In genomic region chr11:117655292-117656076, GRCm38 (mm10) we compare ENCODE assay signal across 8 mouse cellular contexts. TPM values are rescaled to one million over a fixed set of nuclear protein-coding genes. Genes with fewer than 3 reads are reported as not detected.
DNase-seq lines count a peak whose midpoint lies in the region; ATAC-seq and TF ChIP-seq lines count a peak whose summit lies in the region.

No protein-coding gene starts in this region.

- peak overlapping the region; percentile 72 for H3K4me2 ChIP-seq in forebrain, postnatal 0 days (ENCODE audit: low read depth)
- peak overlapping the region; percentile 98 for H3K4me2 ChIP-seq in lung, embryonic 16.5 days (ENCODE audit: low read depth, low read length)

- H3K9me3 ChIP-seq in forebrain, postnatal 0 days (ENCODE audit: low read length): no peaks in the 10 kb centered on the region
- H3K9me3 ChIP-seq in lung, embryonic 16.5 days (ENCODE audit: control insufficient read depth, low read length): no peaks in the 10 kb centered on the region

- H3K27me3 ChIP-seq in cerebellum, adult 2 months (ENCODE audit: control insufficient read depth, insufficient read depth, low read length): no peaks in the 10 kb centered on the region
- no peaks in the 10 kb centered on the region for H3K27me3 ChIP-seq in forebrain, postnatal 0 days (ENCODE audit: insufficient read depth, low read length)
- peaks cover 2% of the 10 kb centered on the region; the same call in 1 of the 2 replicates for H3K27me3 ChIP-seq in lung, embryonic 16.5 days (ENCODE audit: control insufficient read depth, insufficient read depth, low read depth, low read length)

- no peaks in the 10 kb centered on the region for H3K36me3 ChIP-seq in forebrain, postnatal 0 days (ENCODE audit: insufficient read depth)
- H3K36me3 ChIP-seq in lung, embryonic 16.5 days (ENCODE audit: control insufficient read depth, insufficient read depth, low read length): no peaks in the 10 kb centered on the region

- TF ChIP-seq CTCF in cerebellum, adult 2 months (IDR thresholded peaks at IDR 0.05; ENCODE audit: borderline replicate concordance, insufficient read depth, low read depth, low read length): no peak
- peak; percentile 48 for TF ChIP-seq CTCF in forebrain, postnatal 0 days (IDR thresholded peaks at IDR 0.05; ENCODE audit: low read depth)

- H3K4me1 ChIP-seq in cerebellum, adult 2 months (ENCODE audit: control insufficient read depth, insufficient read depth, low read length): peaks cover 7% of the 10 kb centered on the region
- peaks cover 22% of the 10 kb centered on the region for H3K4me1 ChIP-seq in forebrain, postnatal 0 days (ENCODE audit: insufficient read depth)
- H3K4me1 ChIP-seq in lung, embryonic 16.5 days (replicated peaks; ENCODE audit: control insufficient read depth, insufficient read depth, low read length): peaks cover 28% of the 10 kb centered on the region

- DNase-seq in MEL-GATA-1-ER (ENCODE audit: extremely low read depth, low read depth): peak; percentile 41
- peak; percentile 70 to 73 for DNase-seq in cerebellum, adult 2 months
- DNase-seq in forebrain, postnatal 0 days: peak; percentile 75
- DNase-seq in heart, postnatal 36 days: peak; percentile 49 to 65
- DNase-seq in layer of hippocampus, postnatal 10 days (ENCODE audit: low spot score in 2 of 2): peak; percentile 59 to 74
- DNase-seq in retina, embryonic 14.5 days (ENCODE audit: low spot score): peak; percentile 61
- DNase-seq in thymus, postnatal 4 days: peak; percentile 74

- H3K4me3 ChIP-seq in cerebellum, adult 2 months (replicated peaks; ENCODE audit: insufficient read depth, low read depth, low read length): peak overlapping the region; percentile 91
- peak overlapping the region; percentile 93 for H3K4me3 ChIP-seq in forebrain, postnatal 0 days (ENCODE audit: low read depth, low read length)
- H3K4me3 ChIP-seq in lung, embryonic 16.5 days (ENCODE audit: low read length): peak overlapping the region; percentile 85

- intact Hi-C loops in heart, postnatal 36 days (cut with DNase I): no loop called here

- H3K9ac ChIP-seq in forebrain, postnatal 0 days: peak overlapping the region; percentile 93
- peak overlapping the region; percentile 95 for H3K9ac ChIP-seq in lung, embryonic 16.5 days (ENCODE audit: low read length)

- H3K27ac ChIP-seq in cerebellum, adult 2 months (ENCODE audit: insufficient read depth, low read length): peak overlapping the region; percentile 88
- H3K27ac ChIP-seq in forebrain, postnatal 0 days (ENCODE audit: low read depth, low read length): peak overlapping the region; percentile 99
- H3K27ac ChIP-seq in lung, embryonic 16.5 days (ENCODE audit: low read length): peak overlapping the region; percentile 95

- TF ChIP-seq POLR2A in cerebellum, adult 2 months (IDR thresholded peaks at IDR 0.05; ENCODE audit: borderline replicate concordance, insufficient read depth, low read length): no peak

- ATAC-seq in forebrain, postnatal 0 days: no peak
- ATAC-seq in lung, embryonic 16.5 days (ENCODE audit: low read depth): peak; percentile 1; the same call in 1 of the 2 replicates

- WGBS in cerebellum, adult 2 months: under 1% methylated on average over 80 of the region's 80 CpGs
- WGBS in forebrain, postnatal 0 days: under 1% methylated on average over 76 of the region's 80 CpGs
- WGBS in lung, embryonic 16.5 days: under 1% methylated on average over 72 of the region's 80 CpGs

RNA-seq across cellular contexts. Expression of gene Tnrc6c, which starts 1.4 kb away (rescaled TPM):
- 43.8 and 52.1 TPM in 2 replicates for polyA plus RNA-seq in cerebellum, adult 2 months (2012; rRNA removed)
- 56.9 and 71.6 TPM in 2 replicates for total RNA-seq in forebrain, postnatal 0 days (2014; rRNA removed)
- polyA plus RNA-seq in forebrain, postnatal 0 days (2015; fragmentation: Nextera tagmentation; extraction: Ambion mirVana): 13.1 and 19.9 TPM in 2 replicates
- 10 to 100 TPM; 28.1 to 34.1 TPM for total RNA-seq in heart, postnatal 36 days (2021)
- total RNA-seq in layer of hippocampus, postnatal 10 days (2021): 10 to 100 TPM; 70.1 to 70.4 TPM
- 8.6 and 9.3 TPM in 2 replicates for polyA plus RNA-seq in lung, embryonic 16.5 days (2015; fragmentation: Nextera tagmentation; extraction: Ambion mirVana)
